Mouse (Mus musculus) B cell, adult 67 days (primary cell): ENCODE results near the gene Sly. TPM values are rescaled to one million over a fixed set of nuclear protein-coding genes. Genes with fewer than 3 reads are reported as not detected.

ENCODE experiments used
- total RNA-seq, 2 experiments: library from RNA; stranded (reverse); gene quantifications; 4 replicates each; pipeline ENCODE4 v1.2.4; 2023

The Sly gene
- total RNA-seq: not detected

GRCm38 (mm10) chrY:57186888-57187287, at the start of gene Sly:
Gene Sly (plus strand): TSS chrY:57187188.

